Mouse (Mus musculus): ENCODE data around the gene Mfsd12.

- TF ChIP-seq CTCF (IDR thresholded peaks at IDR 0.05; ENCODE audit: borderline replicate concordance, insufficient read depth, low read length) (no peak), POLR2A (IDR thresholded peaks at IDR 0.05; ENCODE audit: low read depth, low read length) (no peak)
These were observed 24.7 kb downstream of the Mfsd12 start for GRCm38 (mm10) chr10:81382039-81382438.

Data from embryonic fibroblast, embryonic 13.5 days (primary cell).